Mouse (Mus musculus) urinary bladder, postnatal 14 days (tissue): Measurements from ENCODE around the gene Susd3.

Experiments
- DNase-seq: peaks from one replicate; pipeline ENCODE4 v3.0.0; 2021; ENCODE audit warnings: low spot score

Gene Susd3

GRCm38 (mm10) chr13:49248467-49248862 is at the start of gene Susd3:
Gene Susd3 (minus strand): TSS chr13:49248706.
- DNase-seq, result no peak

GRCm38 (mm10) chr13:49296270-49296669 is 47.8 kb upstream of the Susd3 start:
- DNase-seq, result no peak

- no peak for DNase-seq
Observed at GRCm38 (mm10) chr13:49294108-49294507, 45.6 kb upstream of the Susd3 start.

- no peak for DNase-seq
Observed at GRCm38 (mm10) chr13:49291949-49292348, 43.4 kb upstream of the Susd3 start.

- no peak for DNase-seq
Observed at GRCm38 (mm10) chr13:49291398-49291797, 42.9 kb upstream of the Susd3 start.

- DNase-seq, result no peak
Observed at GRCm38 (mm10) chr13:49287224-49287623, 38.7 kb upstream of the Susd3 start.

GRCm38 (mm10) chr13:49286750-49287149 is 38.2 kb upstream of the Susd3 start:
- DNase-seq, result no peak

- DNase-seq, result no peak
Observed at GRCm38 (mm10) chr13:49283686-49284085, 35.2 kb upstream of the Susd3 start.

GRCm38 (mm10) chr13:49282168-49282567 is 33.7 kb upstream of the Susd3 start:
- DNase-seq, result no peak

- no peak for DNase-seq
Observed at GRCm38 (mm10) chr13:49271831-49272765, 23.6 kb upstream of the Susd3 start.

GRCm38 (mm10) chr13:49270500-49270899 is 22.0 kb upstream of the Susd3 start:
- no peak for DNase-seq

- DNase-seq, result no peak
Observed at GRCm38 (mm10) chr13:49267645-49268044, 19.1 kb upstream of the Susd3 start.

- no peak for DNase-seq
Observed at GRCm38 (mm10) chr13:49260036-49260722, 11.7 kb upstream of the Susd3 start.

GRCm38 (mm10) chr13:49257819-49258313 is 9.4 kb upstream of the Susd3 start:
- no peak for DNase-seq

GRCm38 (mm10) chr13:49252746-49253145 is 4.2 kb upstream of the Susd3 start:
- DNase-seq, result no peak

- DNase-seq, result no peak
Observed at GRCm38 (mm10) chr13:49252113-49252512, 3.6 kb upstream of the Susd3 start.

- no peak for DNase-seq
Observed at GRCm38 (mm10) chr13:49250716-49251517, 2.4 kb upstream of the Susd3 start.

GRCm38 (mm10) chr13:49249634-49250033 is 1.1 kb upstream of the Susd3 start:
- no peak for DNase-seq

GRCm38 (mm10) chr13:49248923-49249322 is 417 bp upstream of the Susd3 start:
- DNase-seq, result no peak

- no peak for DNase-seq
Observed at GRCm38 (mm10) chr13:49247740-49248466, 603 bp downstream of the Susd3 start.

GRCm38 (mm10) chr13:49247232-49247739 is 1.2 kb downstream of the Susd3 start:
- no peak for DNase-seq
